Mouse (Mus musculus) Patski (cell line): Measurements from ENCODE around the gene G0s2. TPM values are rescaled to one million over a fixed set of nuclear protein-coding genes. Genes with fewer than 3 reads are reported as not detected.

ENCODE experiments used
- ATAC-seq: fragments of 100-300 bp; one replicate; pipeline ENCODE4 v1.8.0; 2021
- CTCF ChIA-PET: fragments of 350-600 bp; sonication (Branson Sonifier 250); formaldehyde crosslinking; loops from one replicate; lab custom pipeline; 2022; ENCODE audit warnings: inconsistent platforms; lab: Charles Lee
- POLR2A ChIA-PET: fragments of 350-600 bp; sonication (Branson Sonifier 250); formaldehyde crosslinking; loops from one replicate; lab custom pipeline; 2022; ENCODE audit warnings: antibody characterized with exemption, inconsistent platforms; lab: Charles Lee
- DNase-seq: peaks from one replicate; pipeline ENCODE4 v3.0.0-alpha.2; 2011; ENCODE audit warnings: low read depth, low spot score
- H3K27me3 ChIP-seq: fragments of 371-371 bp; one replicate; pipeline ENCODE4 v1.5.1; 2021
- CTCF ChIP-seq: fragments of 100-300 bp; IDR thresholded peaks from one replicate; pipeline ENCODE4 v1.5.1; 2021
- in situ Hi-C: fragments of 300-500 bp; cut with MboI; formaldehyde crosslinking; loops from 3 replicates; pipeline ENCODE4 v1.11.1; 2018; ENCODE audit warnings: low pct_unique_long_range_greater_than_20kb, mixed read lengths
- polyA plus RNA-seq: library from polyadenylated mRNA; unstranded; gene quantifications from one replicate; pipeline ENCODE4 v1.2.3, GENCODE M21; 2021

Gene G0s2
- polyA plus RNA-seq, 1 experiment from 2014 or later = not detected

- DNase-seq (no peak), ATAC-seq (no peak)
- POLR2A ChIA-PET = interaction anchor here (0.5 kb wide), 1 partner anchor 140 kb away, joined by 3 read pairs; no protein-coding TSS in a partner anchor
- CTCF ChIA-PET = interaction anchor here (1.7 kb wide), 1 partner anchor 16 kb away, joined by 4 read pairs; no protein-coding TSS in a partner anchor
- TF ChIP-seq CTCF = no peak
- in situ Hi-C loops = no loop called here
- H3K27me3 ChIP-seq = peaks cover 8% of the 10 kb centered on the region
These were observed 1.9 kb downstream of the G0s2 start for GRCm38 (mm10) chr1:193270965-193271763.

DNA sequence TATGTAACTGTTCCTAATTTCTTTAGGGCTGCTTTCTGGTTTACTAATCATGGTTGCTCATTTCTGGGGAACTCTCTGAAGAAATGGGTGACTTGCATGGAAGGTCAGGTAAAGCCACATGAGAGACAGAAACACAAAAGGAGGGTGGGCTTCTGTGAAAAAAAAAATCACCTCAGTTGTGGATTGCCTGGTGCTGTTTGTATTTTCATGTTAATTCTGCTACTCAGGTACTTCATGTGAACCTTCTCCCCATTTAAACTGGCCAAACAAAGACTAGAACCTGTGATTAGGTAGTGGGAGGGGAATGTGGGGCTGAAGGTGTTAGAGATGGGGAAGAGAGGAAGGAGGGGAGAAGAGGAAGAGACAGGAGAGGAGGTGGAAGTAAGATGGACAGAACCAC is 7.3 kb downstream of the G0s2 start:
- in situ Hi-C loops = no loop called here
- H3K27me3 ChIP-seq = peaks cover 8% of the 10 kb centered on the region
- no peak for DNase-seq
- no peak for TF ChIP-seq CTCF
- CTCF ChIA-PET = no interaction called here
- POLR2A ChIA-PET = no interaction called here
- ATAC-seq = no peak

- POLR2A ChIA-PET = no interaction called here
- in situ Hi-C loops = no loop called here
- DNase-seq (no peak), ATAC-seq (no peak)
- CTCF ChIA-PET = no interaction called here
- peaks cover 3% of the 10 kb centered on the region for H3K27me3 ChIP-seq
- no peak for TF ChIP-seq CTCF
These were observed 8.9 kb downstream of the G0s2 start, which contains the start of gene Hsd11b1 for GRCm38 (mm10) chr1:193263955-193264598. Gene Hsd11b1, minus strand, starts transcription at chr1:193264075.

DNA sequence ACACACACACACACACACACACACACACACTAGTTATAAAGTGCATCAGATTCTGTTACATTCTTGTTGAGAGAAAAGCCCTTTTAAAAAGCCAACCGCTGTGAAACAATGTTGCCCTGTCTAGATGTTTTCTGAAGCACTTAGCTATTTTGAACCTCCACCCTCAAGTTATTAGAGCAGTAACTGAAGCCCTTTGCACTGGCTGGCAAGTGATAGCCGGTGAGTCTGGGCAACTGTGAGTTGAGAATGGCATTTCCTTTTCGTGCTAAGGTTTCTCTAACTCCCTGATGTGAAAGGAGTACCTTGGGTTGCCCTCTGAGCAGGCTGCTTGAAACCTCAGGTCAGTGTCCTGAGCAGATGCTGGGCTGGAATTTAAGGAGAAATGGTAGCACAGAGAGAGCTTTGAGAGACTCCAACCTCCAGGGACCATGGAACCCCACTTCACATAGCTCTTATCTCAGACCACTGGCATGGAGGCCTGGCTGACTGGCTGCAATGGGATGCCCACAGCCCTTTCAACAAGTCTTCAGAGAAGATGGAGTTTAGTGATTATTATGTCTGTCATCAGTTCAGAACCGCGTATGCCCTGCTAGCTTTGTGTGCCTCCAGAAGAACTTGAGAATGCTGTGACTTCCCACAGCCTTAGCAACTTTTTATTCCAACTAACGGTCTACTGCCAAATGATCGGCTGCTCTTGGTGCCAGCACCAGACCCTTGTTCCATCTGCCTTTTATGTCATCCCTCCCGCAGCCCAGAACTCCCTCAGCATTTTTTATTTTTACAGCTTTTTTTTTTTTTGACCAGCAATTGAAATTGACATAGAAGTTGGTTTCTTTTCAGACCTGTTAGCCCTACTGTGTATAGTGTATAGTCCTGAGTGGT is 9.8 kb downstream of the G0s2 start:
- ChIA-PET CTCF (no interaction called here), POLR2A (no interaction called here)
- in situ Hi-C loops = no loop called here
- H3K27me3 ChIP-seq = peaks cover 3% of the 10 kb centered on the region
- TF ChIP-seq CTCF = no peak
- no peak for ATAC-seq
- no peak for DNase-seq

DNA sequence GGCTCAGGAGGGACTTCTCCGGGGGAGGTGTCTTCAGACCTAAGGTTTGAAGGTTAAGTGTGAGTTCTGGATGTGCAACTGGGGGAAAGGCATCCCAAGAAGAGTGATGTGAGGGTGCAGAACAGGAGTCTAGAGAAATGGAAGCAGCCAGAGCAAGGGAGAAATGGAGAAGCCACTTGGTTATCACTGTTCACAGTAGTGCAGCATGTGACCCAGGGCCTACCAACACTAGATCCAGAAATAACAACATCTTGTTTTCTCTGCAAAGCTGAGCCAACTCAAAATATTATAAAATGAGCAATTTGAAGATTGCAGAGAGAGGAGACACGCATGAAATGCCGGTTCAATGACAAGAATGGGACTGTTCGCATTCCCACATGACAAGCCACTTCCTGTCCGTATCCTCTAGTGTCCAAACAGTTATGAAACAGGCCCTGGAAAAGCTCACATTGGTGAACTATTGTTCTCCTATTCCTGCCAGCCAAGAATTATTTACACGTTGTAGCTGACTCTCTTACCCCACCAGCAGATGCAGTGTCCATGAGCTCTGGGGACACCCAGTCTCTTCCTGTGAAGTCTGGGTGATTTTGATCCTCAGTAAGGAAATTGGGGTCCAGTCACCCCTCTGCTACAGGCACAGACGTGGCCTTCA is 11.0 kb downstream of the G0s2 start:
- no peak for ATAC-seq
- no peak for TF ChIP-seq CTCF
- ChIA-PET POLR2A (no interaction called here), CTCF (no interaction called here)
- no peak for DNase-seq
- in situ Hi-C loops = no loop called here
- peaks cover 3% of the 10 kb centered on the region for H3K27me3 ChIP-seq

- H3K27me3 ChIP-seq = no peaks in the 10 kb centered on the region
- ChIA-PET CTCF (interaction anchor here (0.7 to 1.0 kb wide), 2 partner anchors 65 to 123 kb away, joined by 3 to 4 read pairs; no protein-coding TSS in a partner anchor), POLR2A (interaction anchor here (1.2 kb wide), 1 partner anchor 116 kb away, joined by 3 read pairs; no protein-coding TSS in a partner anchor)
- TF ChIP-seq CTCF = no peak
- in situ Hi-C loops = loop anchor here (5.0 kb wide), 1 partner anchor 118 kb away; no protein-coding TSS in a partner anchor
- ATAC-seq = no peak
- no peak for DNase-seq
These were observed 13.5 kb downstream of the G0s2 start for GRCm38 (mm10) chr1:193259559-193259958.

GRCm38 (mm10) chr1:193256621-193257098 is 16.4 kb downstream of the G0s2 start:
- no peak for TF ChIP-seq CTCF
- ChIA-PET POLR2A (no interaction called here), CTCF (interaction anchor here (1.1 kb wide), 1 partner anchor 73 kb away, joined by 3 read pairs; no protein-coding TSS in a partner anchor)
- ATAC-seq (no peak), DNase-seq (no peak)
- in situ Hi-C loops = loop anchor here (5.0 kb wide), 1 partner anchor 121 kb away; no protein-coding TSS in a partner anchor
- no peaks in the 10 kb centered on the region for H3K27me3 ChIP-seq

DNA sequence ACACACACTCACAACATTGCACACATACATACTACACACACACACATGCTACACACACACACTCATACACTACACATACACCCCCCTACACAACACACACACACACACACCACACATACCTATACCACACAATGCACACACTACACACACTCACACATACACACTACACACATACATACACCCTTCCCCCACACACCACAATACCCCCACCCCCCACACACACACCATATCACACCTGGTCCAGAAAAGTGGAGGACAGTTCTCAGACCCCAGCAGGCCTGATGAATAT is 16.8 kb downstream of the G0s2 start:
- in situ Hi-C loops = loop anchor here (5.0 kb wide), 1 partner anchor 121 kb away; no protein-coding TSS in a partner anchor
- TF ChIP-seq CTCF = no peak
- DNase-seq (no peak), ATAC-seq (no peak)
- ChIA-PET POLR2A (no interaction called here), CTCF (no interaction called here)
- H3K27me3 ChIP-seq = no peaks in the 10 kb centered on the region

DNA sequence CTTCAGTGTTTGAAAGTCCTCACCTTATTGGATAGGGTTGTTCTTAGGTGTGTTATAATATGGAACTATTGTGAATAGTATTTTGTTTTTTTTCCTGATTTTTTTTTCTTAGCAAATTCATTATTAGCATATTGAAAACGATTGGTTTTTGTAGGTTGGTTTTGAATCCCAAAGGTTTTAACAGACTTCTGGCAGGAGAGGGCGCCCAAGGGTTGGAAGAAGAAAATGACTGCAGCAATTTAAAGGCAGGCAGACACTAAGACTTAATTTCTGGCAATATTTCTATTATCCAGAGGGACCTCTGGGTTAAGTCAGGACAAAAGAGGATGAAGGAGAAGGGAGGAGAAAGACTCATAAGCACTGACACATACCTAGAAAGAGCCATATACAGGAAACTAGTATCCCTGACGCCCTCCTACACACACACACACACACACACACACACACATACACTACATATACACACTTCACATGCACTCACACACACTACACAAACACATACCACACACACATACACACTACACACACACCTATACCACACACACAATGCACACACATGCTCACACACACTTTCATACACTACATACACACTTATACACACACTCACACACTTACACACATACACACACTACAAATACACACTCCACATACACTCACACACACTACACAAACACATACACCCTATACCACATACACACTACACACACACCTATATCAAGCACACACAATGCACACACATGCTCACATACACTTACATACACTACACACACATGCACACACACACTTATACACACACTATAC is 17.3 kb downstream of the G0s2 start:
- DNase-seq = no peak
- peak; percentile 73 for TF ChIP-seq CTCF
- in situ Hi-C loops = loop anchor here (5.0 kb wide), 1 partner anchor 122 kb away; no protein-coding TSS in a partner anchor
- POLR2A ChIA-PET = no interaction called here
- CTCF ChIA-PET = interaction anchor here (1.1 to 1.6 kb wide), 6 partner anchors 45 to 127 kb away, joined by 3 to 6 read pairs (median 4); partner anchors contain the start of gene Camk1g
- no peaks in the 10 kb centered on the region for H3K27me3 ChIP-seq
- ATAC-seq = no peak
